ENCODE assay signal across 8 mouse cellular contexts in genomic region chr13:23586099-23586939, GRCm38 (mm10). TPM values are rescaled to one million over a fixed set of nuclear protein-coding genes. Genes with fewer than 3 reads are reported as not detected.
DNase-seq lines count a peak whose midpoint lies in the region; ATAC-seq lines count a peak whose summit lies in the region.

No protein-coding gene starts in this region.

- 1% methylated on average over 22 of the region's 22 CpGs for WGBS in lung, embryonic 16.5 days
- 3% methylated on average over 22 of the region's 22 CpGs for WGBS in hindbrain, embryonic 12.5 days
- WGBS in midbrain, embryonic 14.5 days = under 1% methylated on average over 22 of the region's 22 CpGs

- no peaks in the 10 kb centered on the region for H3K9me3 ChIP-seq in lung, embryonic 16.5 days (ENCODE audit: control insufficient read depth, low read length)
- no peaks in the 10 kb centered on the region for H3K9me3 ChIP-seq in hindbrain, embryonic 12.5 days (replicated peaks)
- no peaks in the 10 kb centered on the region for H3K9me3 ChIP-seq in midbrain, embryonic 14.5 days (ENCODE audit: control insufficient read depth, low read length)

- peak overlapping the region; percentile 98 for H3K27ac ChIP-seq in lung, embryonic 16.5 days (ENCODE audit: low read length)
- peak overlapping the region; percentile 41; the same call in 1 of the 2 replicates for H3K27ac ChIP-seq in brown adipose tissue, adult 24 weeks (replicated peaks; ENCODE audit: low read depth, low read length)
- H3K27ac ChIP-seq in hindbrain, embryonic 12.5 days = peak overlapping the region; percentile 94
- H3K27ac ChIP-seq in midbrain, embryonic 14.5 days (replicated peaks; ENCODE audit: low read depth, low read length) = peak overlapping the region; percentile 23; the same call in 1 of the 2 replicates

- no peaks in the 10 kb centered on the region for H3K27me3 ChIP-seq in lung, embryonic 16.5 days (ENCODE audit: control insufficient read depth, insufficient read depth, low read depth, low read length)
- no peaks in the 10 kb centered on the region for H3K27me3 ChIP-seq in hindbrain, embryonic 12.5 days
- no peaks in the 10 kb centered on the region for H3K27me3 ChIP-seq in midbrain, embryonic 14.5 days (ENCODE audit: control insufficient read depth, insufficient read depth, low read length)

- intact Hi-C loops in gastrocnemius, postnatal 14 days (cut with DNase I; ENCODE audit: low total_unique reads) = no loop called here

- H3K4me3 ChIP-seq in lung, embryonic 16.5 days (ENCODE audit: low read length) = peak overlapping the region; percentile 41
- H3K4me3 ChIP-seq in brown adipose tissue, adult 24 weeks (ENCODE audit: insufficient read depth, low read depth, low read length) = peak overlapping the region; percentile 66
- H3K4me3 ChIP-seq in hindbrain, embryonic 12.5 days = peak overlapping the region; percentile 37
- H3K4me3 ChIP-seq in midbrain, embryonic 14.5 days (replicated peaks; ENCODE audit: low read depth, low read length) = peak overlapping the region; percentile 51

- no peak for DNase-seq in lung, postnatal 25 days (ENCODE audit: low spot score)
- DNase-seq in midbrain, embryonic 14.5 days = peak; percentile 34
- DNase-seq in layer of hippocampus, adult 11-12 months (ENCODE audit: low spot score) = no peak
- DNase-seq in layer of hippocampus, postnatal 10 days (ENCODE audit: low spot score in 2 of 2) = no peak
- no peak for DNase-seq in gastrocnemius, postnatal 14 days

- peak overlapping the region; percentile 69 for H3K9ac ChIP-seq in lung, embryonic 16.5 days (ENCODE audit: low read length)
- peak overlapping the region; percentile 49 for H3K9ac ChIP-seq in hindbrain, embryonic 12.5 days
- no peak overlapping the region; the same call in 1 of the 2 replicates for H3K9ac ChIP-seq in midbrain, embryonic 14.5 days (replicated peaks; ENCODE audit: low read length)

- H3K36me3 ChIP-seq in lung, embryonic 16.5 days (ENCODE audit: control insufficient read depth, insufficient read depth, low read length) = no peaks in the 10 kb centered on the region
- no peaks in the 10 kb centered on the region for H3K36me3 ChIP-seq in hindbrain, embryonic 12.5 days
- H3K36me3 ChIP-seq in midbrain, embryonic 14.5 days (ENCODE audit: control insufficient read depth, insufficient read depth, low read length) = no peaks in the 10 kb centered on the region

- peak overlapping the region; percentile 70 for H3K4me2 ChIP-seq in lung, embryonic 16.5 days (ENCODE audit: low read depth, low read length)
- H3K4me2 ChIP-seq in hindbrain, embryonic 12.5 days (replicated peaks) = peak overlapping the region; percentile 69
- peak overlapping the region; percentile 90 for H3K4me2 ChIP-seq in midbrain, embryonic 14.5 days (ENCODE audit: low read length)

- ATAC-seq in lung, embryonic 16.5 days (ENCODE audit: low read depth) = no peak
- ATAC-seq in hindbrain, embryonic 12.5 days (ENCODE audit: low FRiP score) = no peak
- no peak for ATAC-seq in midbrain, embryonic 14.5 days (ENCODE audit: low FRiP score, low TSS enrichment)

- H3K4me1 ChIP-seq in lung, embryonic 16.5 days (replicated peaks; ENCODE audit: control insufficient read depth, insufficient read depth, low read length) = peaks cover 21% of the 10 kb centered on the region
- peaks cover 11% of the 10 kb centered on the region; the same call in 1 of the 2 replicates for H3K4me1 ChIP-seq in brown adipose tissue, adult 24 weeks (ENCODE audit: control insufficient read depth, insufficient read depth, insufficient read length, low read length)
- peaks cover 24% of the 10 kb centered on the region for H3K4me1 ChIP-seq in hindbrain, embryonic 12.5 days
- peaks cover 16% of the 10 kb centered on the region for H3K4me1 ChIP-seq in midbrain, embryonic 14.5 days (ENCODE audit: control insufficient read depth, insufficient read depth, low read length)

RNA-seq across cellular contexts. Expression of gene Hist1h4d, which starts 4.9 kb away (rescaled TPM):
- 130 and 135 TPM in 2 replicates for polyA plus RNA-seq in lung, embryonic 16.5 days (2015; fragmentation: Nextera tagmentation; extraction: Ambion mirVana)
- not detected in 2 replicates for polyA plus RNA-seq in brown adipose tissue, adult 24 weeks (2012; ENCODE audit: insufficient read depth, insufficient read length, missing spikeins)
- 66.9 and 82.3 TPM in 2 replicates for polyA plus RNA-seq in hindbrain, embryonic 12.5 days (2016; fragmentation: Nextera tagmentation; extraction: Ambion mirVana)
- polyA plus RNA-seq in midbrain, embryonic 14.5 days (2014; fragmentation: Nextera tagmentation; extraction: Ambion mirVana) = 38.1 and 40.0 TPM in 2 replicates
- 100 to 1,000 TPM; 147 to 163 TPM for total RNA-seq in layer of hippocampus, postnatal 10 days (2021)
- 10 to 100 TPM; 88.4 to 95.8 TPM for total RNA-seq in gastrocnemius, postnatal 14 days (2021)

RNA-seq across cellular contexts. Expression of gene Hist1h3d, which starts 10.8 kb away (rescaled TPM):
- polyA plus RNA-seq in lung, embryonic 16.5 days (2015; fragmentation: Nextera tagmentation; extraction: Ambion mirVana) = 7.4 and 9.5 TPM in 2 replicates
- 1.1 and 2.5 TPM in 2 replicates for polyA plus RNA-seq in brown adipose tissue, adult 24 weeks (2012; ENCODE audit: insufficient read depth, insufficient read length, missing spikeins)
- 2.2 and 4.8 TPM in 2 replicates for polyA plus RNA-seq in hindbrain, embryonic 12.5 days (2016; fragmentation: Nextera tagmentation; extraction: Ambion mirVana)
- polyA plus RNA-seq in midbrain, embryonic 14.5 days (2014; fragmentation: Nextera tagmentation; extraction: Ambion mirVana) = 1.6 and 2.0 TPM in 2 replicates
- total RNA-seq in layer of hippocampus, postnatal 10 days (2021) = 10 to 100 TPM; 13.0 to 15.0 TPM
- 10 to 100 TPM; 13.5 to 15.2 TPM for total RNA-seq in gastrocnemius, postnatal 14 days (2021)

RNA-seq across cellular contexts. Expression of gene Hist1h2ad, which starts 12.1 kb away (rescaled TPM):
- 2.9 and 3.4 TPM in 2 replicates for polyA plus RNA-seq in lung, embryonic 16.5 days (2015; fragmentation: Nextera tagmentation; extraction: Ambion mirVana)
- not detected in 2 replicates for polyA plus RNA-seq in brown adipose tissue, adult 24 weeks (2012; ENCODE audit: insufficient read depth, insufficient read length, missing spikeins)
- 0.46 and 2.5 TPM in 2 replicates for polyA plus RNA-seq in hindbrain, embryonic 12.5 days (2016; fragmentation: Nextera tagmentation; extraction: Ambion mirVana)
- 2.1 and 2.2 TPM in 2 replicates for polyA plus RNA-seq in midbrain, embryonic 14.5 days (2014; fragmentation: Nextera tagmentation; extraction: Ambion mirVana)
- total RNA-seq in layer of hippocampus, postnatal 10 days (2021) = 1 to 10 TPM; 5.3 to 5.6 TPM
- 10 to 100 TPM; 13.9 to 14.8 TPM for total RNA-seq in gastrocnemius, postnatal 14 days (2021)

RNA-seq across cellular contexts. Expression of gene Hist1h2bf, which starts 12.3 kb away (rescaled TPM):
- polyA plus RNA-seq in lung, embryonic 16.5 days (2015; fragmentation: Nextera tagmentation; extraction: Ambion mirVana) = 4.8 and 6.8 TPM in 2 replicates
- polyA plus RNA-seq in brown adipose tissue, adult 24 weeks (2012; ENCODE audit: insufficient read depth, insufficient read length, missing spikeins) = 4.4 TPM in 1 of 2 replicates, not detected in the other
- 4.4 and 7.2 TPM in 2 replicates for polyA plus RNA-seq in hindbrain, embryonic 12.5 days (2016; fragmentation: Nextera tagmentation; extraction: Ambion mirVana)
- 1.5 and 2.7 TPM in 2 replicates for polyA plus RNA-seq in midbrain, embryonic 14.5 days (2014; fragmentation: Nextera tagmentation; extraction: Ambion mirVana)
- total RNA-seq in layer of hippocampus, postnatal 10 days (2021) = 10 to 100 TPM; 44.2 to 62.6 TPM
- 10 to 100 TPM; 47.0 to 49.6 TPM for total RNA-seq in gastrocnemius, postnatal 14 days (2021)

RNA-seq across cellular contexts. Expression of gene Hist1h2bg, which starts 15.1 kb away (rescaled TPM):
- 13.6 and 15.8 TPM in 2 replicates for polyA plus RNA-seq in lung, embryonic 16.5 days (2015; fragmentation: Nextera tagmentation; extraction: Ambion mirVana)
- not detected in 2 replicates for polyA plus RNA-seq in brown adipose tissue, adult 24 weeks (2012; ENCODE audit: insufficient read depth, insufficient read length, missing spikeins)
- polyA plus RNA-seq in hindbrain, embryonic 12.5 days (2016; fragmentation: Nextera tagmentation; extraction: Ambion mirVana) = 4.8 and 7.1 TPM in 2 replicates
- polyA plus RNA-seq in midbrain, embryonic 14.5 days (2014; fragmentation: Nextera tagmentation; extraction: Ambion mirVana) = 1.4 and 2.6 TPM in 2 replicates
- 100 to 1,000 TPM; 105 to 126 TPM for total RNA-seq in layer of hippocampus, postnatal 10 days (2021)
- total RNA-seq in gastrocnemius, postnatal 14 days (2021) = 100 to 1,000 TPM; 102 to 113 TPM

Comparison
In these comparisons a context has a peak if more than half of its experiments do, and no peak if none do; other contexts are left out.
1. H3K27ac ChIP-seq: peak in every context shown above with its lines; median percentile 98 in lung, embryonic 16.5 days; 94 in hindbrain, embryonic 12.5 days; 41 in brown adipose tissue, adult 24 weeks; 23 in midbrain, embryonic 14.5 days.
2. RNA of gene Hist1h4d, which starts 4.9 kb away (polyA plus RNA-seq): 130 to 135 TPM in lung, embryonic 16.5 days, 66.9 to 82.3 TPM in hindbrain, embryonic 12.5 days and 38.1 to 40.0 TPM in midbrain, embryonic 14.5 days; not detected in brown adipose tissue, adult 24 weeks; every median in the first group is over 10 times any median in the second.
3. Peak in every context shown above with its lines, with median percentiles within 50 percentile points of each other: H3K4me2 ChIP-seq and H3K4me3 ChIP-seq.